Mouse (Mus musculus): ENCODE results near the gene Gapdh. TPM values are rescaled to one million over a fixed set of nuclear protein-coding genes. Genes with fewer than 3 reads are reported as not detected.

Gapdh gene
- polyA plus RNA-seq (2014; fragmentation: Nextera tagmentation; extraction: Ambion mirVana) = 1,428 and 1,660 TPM in 2 replicates

DNA sequence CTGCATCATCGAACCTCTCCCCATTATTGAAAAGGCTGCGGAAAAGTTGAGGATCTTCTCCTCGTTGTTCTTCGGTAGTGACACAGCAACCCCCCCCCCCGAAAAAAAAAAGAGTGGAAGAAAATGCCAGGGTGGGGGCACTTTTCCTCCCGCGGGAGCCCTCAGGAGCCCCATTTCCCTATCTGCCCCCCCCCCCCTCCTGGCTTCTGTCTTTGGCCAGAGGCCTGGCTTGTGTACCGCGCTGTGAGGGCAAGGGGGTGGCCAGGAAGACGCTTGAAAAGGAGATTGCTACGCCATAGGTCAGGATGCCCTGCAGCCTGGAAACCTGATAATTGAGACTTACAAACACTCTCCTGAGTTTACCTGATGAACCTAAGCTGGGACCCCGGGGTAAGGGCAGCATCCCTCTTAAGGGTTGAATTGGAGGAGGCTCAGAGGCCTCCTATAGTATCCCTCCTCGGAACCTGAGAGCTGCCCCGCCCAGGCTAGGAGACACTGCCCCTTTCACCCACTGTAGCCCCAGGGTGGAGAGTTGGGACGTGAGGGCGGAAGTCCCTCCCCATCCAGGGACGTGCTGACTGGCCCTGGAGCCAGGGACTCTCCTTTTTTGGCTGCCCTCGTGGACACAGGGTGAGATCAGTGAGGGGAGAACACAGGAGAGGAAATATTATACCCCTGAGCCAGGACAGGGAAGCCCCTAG lies at the start of gene Gapdh:
Gene Gapdh (minus strand): TSS at position 417 of the 701 bp plus-strand sequence.
- peaks cover 56% of the 10 kb centered on the region for H3K36me3 ChIP-seq (replicated peaks; ENCODE audit: control insufficient read depth, insufficient read depth)

DNA sequence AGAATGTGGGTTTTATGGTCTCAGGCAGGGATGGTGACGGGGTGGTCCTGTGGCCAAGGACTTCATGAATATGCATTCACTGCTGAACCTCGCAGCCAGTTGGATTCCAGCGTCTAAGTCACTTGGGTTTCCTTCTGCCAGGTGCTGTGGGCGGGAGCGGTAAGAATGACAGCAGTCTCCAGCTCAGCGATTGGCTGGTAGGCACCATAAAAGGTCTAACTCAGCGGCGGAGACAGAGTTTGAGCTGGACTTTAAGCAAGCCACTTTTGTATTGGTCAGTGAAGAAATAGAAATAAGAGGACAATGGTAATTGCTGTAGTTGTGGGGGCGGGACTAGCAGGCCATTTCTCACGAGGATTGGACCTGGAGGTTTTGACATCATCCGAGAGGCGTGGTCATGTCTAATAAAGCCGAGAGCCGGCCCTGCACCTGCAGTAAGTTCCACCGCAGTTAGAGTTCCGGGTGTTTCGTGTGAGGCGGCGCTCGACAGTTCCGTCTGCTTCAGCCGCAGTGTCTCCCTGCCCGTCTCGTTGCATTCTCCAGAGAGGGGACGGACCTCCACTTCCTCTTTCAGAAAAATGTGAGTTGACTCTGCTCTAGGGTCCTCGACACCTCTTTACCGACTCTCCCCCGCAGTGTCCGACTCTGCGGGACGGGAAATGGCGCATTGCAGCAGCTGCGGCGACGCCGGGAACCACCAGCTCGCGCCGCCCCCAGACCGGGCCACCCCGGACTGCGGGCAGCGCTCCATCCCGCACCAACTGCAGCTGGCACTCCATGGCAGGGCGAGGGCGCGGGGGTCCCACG lies 49.1 kb upstream of the Gapdh start, which contains the start of gene Vamp1:
Gene Vamp1 (plus strand): TSS at position 404 of the 807 bp plus-strand sequence.
- H3K4me2 ChIP-seq (replicated peaks) = peak within 1 kb of the TSS; percentile 73
- peaks cover 16% of the 10 kb centered on the region for H3K27me3 ChIP-seq (ENCODE audit: control insufficient read depth, insufficient read depth, low read length)
- H3K4me1 ChIP-seq (replicated peaks; ENCODE audit: control insufficient read depth, insufficient read depth, low read length) = peaks cover 6% of the 10 kb centered on the region
- under 1% methylated on average over 48 of the region's 48 CpGs for WGBS
- ATAC-seq (ENCODE audit: low FRiP score) (peak; percentile 97), DNase-seq (ENCODE audit: low spot score) (peak; percentile 98)
- H3K4me3 ChIP-seq (replicated peaks; ENCODE audit: low read length) = peak within 1 kb of the TSS; percentile 60
- H3K9me3 ChIP-seq (ENCODE audit: control insufficient read depth, low read length) = no peaks in the 10 kb centered on the region
- no peaks in the 10 kb centered on the region for H3K36me3 ChIP-seq (replicated peaks; ENCODE audit: control insufficient read depth, insufficient read depth)
- peak within 1 kb of the TSS; percentile 79 for H3K27ac ChIP-seq
- H3K9ac ChIP-seq = peak within 1 kb of the TSS; percentile 79

More for the DNA sequence above, at the start of gene Gapdh:
- Histone ChIP-seq H3K9me3 (ENCODE audit: control insufficient read depth, low read length) (no peaks in the 10 kb centered on the region), H3K4me3 (replicated peaks; ENCODE audit: low read length) (peak within 1 kb of the TSS; percentile 97), H3K4me1 (replicated peaks; ENCODE audit: control insufficient read depth, insufficient read depth, low read length) (peaks cover 34% of the 10 kb centered on the region), H3K27me3 (ENCODE audit: control insufficient read depth, insufficient read depth, low read length) (no peaks in the 10 kb centered on the region), H3K4me2 (replicated peaks) (peak within 1 kb of the TSS; percentile 89), H3K27ac (peak within 1 kb of the TSS; percentile 90), H3K9ac (peak within 1 kb of the TSS; percentile 98)
- under 1% methylated on average over 18 of the region's 18 CpGs for WGBS
- DNase-seq (ENCODE audit: low spot score) (peak; percentile 58), ATAC-seq (ENCODE audit: low FRiP score) (peak; percentile 9; the same call in 1 of the 2 replicates)

DNA sequence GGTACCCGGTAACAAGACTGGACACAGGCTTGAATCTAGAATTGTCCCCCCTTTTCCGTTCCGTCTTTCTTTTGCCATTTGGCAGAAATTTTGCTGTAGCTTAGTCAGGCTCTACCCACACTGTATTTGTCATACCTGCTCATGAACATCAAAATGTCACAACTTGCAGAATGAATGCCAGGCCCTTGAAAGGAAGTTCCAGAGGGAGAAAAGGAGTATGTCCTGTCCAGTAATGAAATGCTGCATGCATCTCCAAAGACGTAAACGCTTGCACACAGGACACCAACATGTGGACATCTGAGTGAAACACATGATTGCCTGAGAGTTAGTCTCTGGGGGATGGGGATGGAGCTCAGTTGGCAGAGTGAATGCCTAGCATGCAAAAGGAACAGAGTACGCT lies 47.4 kb upstream of the Gapdh start:
- Histone ChIP-seq H3K9me3 (ENCODE audit: control insufficient read depth, low read length) (no peaks in the 10 kb centered on the region), H3K36me3 (replicated peaks; ENCODE audit: control insufficient read depth, insufficient read depth) (no peaks in the 10 kb centered on the region), H3K4me3 (replicated peaks; ENCODE audit: low read length) (no peak overlapping the region), H3K4me1 (replicated peaks; ENCODE audit: control insufficient read depth, insufficient read depth, low read length) (peaks cover 6% of the 10 kb centered on the region), H3K9ac (no peak overlapping the region), H3K27ac (no peak overlapping the region), H3K27me3 (ENCODE audit: control insufficient read depth, insufficient read depth, low read length) (peaks cover 16% of the 10 kb centered on the region), H3K4me2 (replicated peaks) (no peak overlapping the region)
- DNase-seq (ENCODE audit: low spot score) (no peak), ATAC-seq (ENCODE audit: low FRiP score) (no peak)
- 80% methylated on average over 6 of the region's 6 CpGs for WGBS

DNA sequence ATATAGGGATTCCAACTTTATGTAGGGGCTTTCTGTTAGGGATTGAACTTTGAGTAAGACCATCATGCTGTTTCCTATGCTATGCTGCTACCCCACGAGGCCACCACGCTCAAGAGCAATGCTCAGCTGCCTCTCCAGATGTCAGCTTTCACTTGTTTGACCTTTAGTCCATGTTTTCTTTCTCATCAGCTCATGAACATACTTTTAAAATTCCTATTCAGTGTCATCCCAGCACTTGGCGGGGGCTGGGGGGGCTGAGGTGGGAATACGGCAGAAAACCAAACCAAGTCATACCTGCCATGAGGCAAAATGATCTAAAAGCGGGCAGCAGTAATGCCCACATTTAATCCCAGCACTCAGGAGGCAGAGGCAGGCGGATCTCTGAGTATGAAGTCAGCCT lies 46.9 kb upstream of the Gapdh start:
- Histone ChIP-seq H3K4me2 (replicated peaks) (no peak overlapping the region), H3K9ac (no peak overlapping the region), H3K27me3 (ENCODE audit: control insufficient read depth, insufficient read depth, low read length) (peaks cover 16% of the 10 kb centered on the region), H3K27ac (no peak overlapping the region), H3K9me3 (ENCODE audit: control insufficient read depth, low read length) (no peaks in the 10 kb centered on the region), H3K36me3 (replicated peaks; ENCODE audit: control insufficient read depth, insufficient read depth) (no peaks in the 10 kb centered on the region), H3K4me1 (replicated peaks; ENCODE audit: control insufficient read depth, insufficient read depth, low read length) (peaks cover 6% of the 10 kb centered on the region), H3K4me3 (replicated peaks; ENCODE audit: low read length) (no peak overlapping the region)
- DNase-seq (ENCODE audit: low spot score) (no peak), ATAC-seq (ENCODE audit: low FRiP score) (no peak)
- 78% methylated on average over 6 of the region's 6 CpGs for WGBS

DNA sequence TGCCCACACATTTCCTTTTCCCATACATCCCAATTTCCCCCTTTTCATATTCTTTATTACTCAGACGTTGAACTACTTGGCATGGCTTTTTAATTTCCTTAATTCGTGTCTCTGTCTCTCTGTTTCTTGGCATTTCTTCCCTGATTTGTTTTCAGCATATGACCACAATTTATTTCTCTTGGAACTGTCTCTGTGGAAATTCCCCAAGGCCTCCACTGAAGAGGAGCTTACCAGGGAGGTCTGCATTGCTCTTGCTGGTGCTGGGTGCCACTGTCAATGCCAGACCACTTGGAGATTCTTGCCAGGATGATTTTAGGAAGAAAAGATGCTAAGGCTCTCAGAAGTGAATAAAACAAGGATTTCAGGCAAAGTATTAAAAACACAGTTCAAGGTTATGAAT lies 46.4 kb upstream of the Gapdh start:
- WGBS = 62% methylated on average over 2 of the region's 2 CpGs
- no peaks in the 10 kb centered on the region for H3K9me3 ChIP-seq (ENCODE audit: control insufficient read depth, low read length)
- DNase-seq (ENCODE audit: low spot score) (no peak), ATAC-seq (ENCODE audit: low FRiP score) (no peak)
- H3K4me2 ChIP-seq (replicated peaks) = no peak overlapping the region
- H3K4me3 ChIP-seq (replicated peaks; ENCODE audit: low read length) = no peak overlapping the region
- no peak overlapping the region for H3K9ac ChIP-seq
- H3K4me1 ChIP-seq (replicated peaks; ENCODE audit: control insufficient read depth, insufficient read depth, low read length) = peaks cover 6% of the 10 kb centered on the region
- no peak overlapping the region for H3K27ac ChIP-seq
- H3K27me3 ChIP-seq (ENCODE audit: control insufficient read depth, insufficient read depth, low read length) = peaks cover 16% of the 10 kb centered on the region
- no peaks in the 10 kb centered on the region for H3K36me3 ChIP-seq (replicated peaks; ENCODE audit: control insufficient read depth, insufficient read depth)

DNA sequence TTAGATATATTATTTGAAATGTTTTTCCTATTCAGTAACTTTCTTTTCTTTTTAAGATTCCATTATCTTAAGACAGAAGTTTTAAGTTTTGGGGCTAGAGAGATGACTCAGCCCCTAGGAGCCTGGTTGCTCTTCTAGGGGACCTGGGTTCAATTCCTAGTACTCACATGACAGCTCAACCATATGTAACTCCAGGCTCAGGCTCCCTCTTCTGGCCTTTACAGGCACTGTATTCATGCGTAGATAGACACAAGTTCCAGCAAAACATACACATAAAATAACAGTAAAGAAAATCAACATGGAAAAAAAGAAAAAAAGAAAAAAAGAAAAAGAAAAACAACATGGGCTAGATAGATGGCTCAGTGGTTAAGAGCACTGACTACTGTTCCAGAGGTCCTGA lies 44.2 kb upstream of the Gapdh start:
- no peaks in the 10 kb centered on the region for H3K9me3 ChIP-seq (ENCODE audit: control insufficient read depth, low read length)
- no peak overlapping the region for H3K4me2 ChIP-seq (replicated peaks)
- no peaks in the 10 kb centered on the region for H3K4me1 ChIP-seq (replicated peaks; ENCODE audit: control insufficient read depth, insufficient read depth, low read length)
- H3K4me3 ChIP-seq (replicated peaks; ENCODE audit: low read length) = no peak overlapping the region
- DNase-seq (ENCODE audit: low spot score) (no peak), ATAC-seq (ENCODE audit: low FRiP score) (no peak)
- H3K9ac ChIP-seq = no peak overlapping the region
- peaks cover 16% of the 10 kb centered on the region for H3K27me3 ChIP-seq (ENCODE audit: control insufficient read depth, insufficient read depth, low read length)
- no peaks in the 10 kb centered on the region for H3K36me3 ChIP-seq (replicated peaks; ENCODE audit: control insufficient read depth, insufficient read depth)
- 87% methylated on average over 1 of the region's 1 CpGs for WGBS
- no peak overlapping the region for H3K27ac ChIP-seq

DNA sequence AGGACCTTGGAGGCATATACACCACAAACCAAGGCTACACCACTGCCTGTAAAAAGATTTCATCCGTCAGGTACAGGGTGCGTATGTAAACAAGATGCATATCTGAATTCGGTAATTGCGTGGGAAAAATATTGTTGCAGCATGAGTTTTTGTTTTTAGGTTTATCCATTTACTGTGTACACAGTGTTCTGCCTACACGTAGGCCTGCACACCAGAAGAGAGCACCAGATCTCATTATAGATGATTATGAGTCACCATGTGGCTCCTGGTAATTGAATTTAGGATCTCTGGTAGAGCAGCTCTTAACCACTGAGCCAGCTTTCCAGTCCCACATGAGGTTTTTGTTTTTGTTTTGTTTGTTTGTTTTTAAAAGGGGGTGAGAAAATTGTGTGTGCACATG lies 30.9 kb upstream of the Gapdh start:
- no peak overlapping the region for H3K4me2 ChIP-seq (replicated peaks)
- H3K27ac ChIP-seq = no peak overlapping the region
- peaks cover 21% of the 10 kb centered on the region for H3K36me3 ChIP-seq (replicated peaks; ENCODE audit: control insufficient read depth, insufficient read depth)
- peaks cover 9% of the 10 kb centered on the region for H3K4me1 ChIP-seq (replicated peaks; ENCODE audit: control insufficient read depth, insufficient read depth, low read length)
- ATAC-seq (ENCODE audit: low FRiP score) = no peak
- no peak overlapping the region for H3K9ac ChIP-seq
- 88% methylated on average over 5 of the region's 5 CpGs for WGBS
- H3K4me3 ChIP-seq (replicated peaks; ENCODE audit: low read length) = no peak overlapping the region
- no peak for DNase-seq (ENCODE audit: low spot score)
- H3K27me3 ChIP-seq (ENCODE audit: control insufficient read depth, insufficient read depth, low read length) = no peaks in the 10 kb centered on the region
- no peaks in the 10 kb centered on the region for H3K9me3 ChIP-seq (ENCODE audit: control insufficient read depth, low read length)

DNA sequence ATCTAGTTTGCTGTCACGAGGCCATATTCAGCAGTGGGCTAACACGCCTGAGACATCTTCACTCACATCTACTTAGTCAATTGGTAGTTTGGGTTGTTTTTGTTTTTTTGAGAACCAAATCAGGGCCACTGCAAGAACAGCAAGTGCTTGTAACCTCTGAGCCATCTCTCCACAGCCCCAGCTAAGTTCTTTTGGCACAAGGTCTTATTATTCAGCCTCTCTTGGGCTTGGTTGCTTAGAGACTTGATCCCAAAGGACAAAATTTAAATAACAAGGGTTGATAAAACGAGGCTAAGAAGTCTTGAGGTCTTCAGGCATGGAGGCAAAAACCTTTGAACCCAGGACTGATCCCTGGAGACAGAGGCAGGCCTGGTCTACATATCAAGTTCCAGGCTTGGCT lies 30.0 kb upstream of the Gapdh start:
- ATAC-seq (ENCODE audit: low FRiP score) (no peak), DNase-seq (ENCODE audit: low spot score) (no peak)
- 30% methylated on average over 3 of the region's 3 CpGs for WGBS
- peaks cover 9% of the 10 kb centered on the region for H3K4me1 ChIP-seq (replicated peaks; ENCODE audit: control insufficient read depth, insufficient read depth, low read length)
- no peaks in the 10 kb centered on the region for H3K27me3 ChIP-seq (ENCODE audit: control insufficient read depth, insufficient read depth, low read length)
- no peak overlapping the region for H3K4me3 ChIP-seq (replicated peaks; ENCODE audit: low read length)
- H3K9me3 ChIP-seq (ENCODE audit: control insufficient read depth, low read length) = no peaks in the 10 kb centered on the region
- H3K9ac ChIP-seq = no peak overlapping the region
- peaks cover 21% of the 10 kb centered on the region for H3K36me3 ChIP-seq (replicated peaks; ENCODE audit: control insufficient read depth, insufficient read depth)
- H3K4me2 ChIP-seq (replicated peaks) = no peak overlapping the region
- no peak overlapping the region for H3K27ac ChIP-seq

DNA sequence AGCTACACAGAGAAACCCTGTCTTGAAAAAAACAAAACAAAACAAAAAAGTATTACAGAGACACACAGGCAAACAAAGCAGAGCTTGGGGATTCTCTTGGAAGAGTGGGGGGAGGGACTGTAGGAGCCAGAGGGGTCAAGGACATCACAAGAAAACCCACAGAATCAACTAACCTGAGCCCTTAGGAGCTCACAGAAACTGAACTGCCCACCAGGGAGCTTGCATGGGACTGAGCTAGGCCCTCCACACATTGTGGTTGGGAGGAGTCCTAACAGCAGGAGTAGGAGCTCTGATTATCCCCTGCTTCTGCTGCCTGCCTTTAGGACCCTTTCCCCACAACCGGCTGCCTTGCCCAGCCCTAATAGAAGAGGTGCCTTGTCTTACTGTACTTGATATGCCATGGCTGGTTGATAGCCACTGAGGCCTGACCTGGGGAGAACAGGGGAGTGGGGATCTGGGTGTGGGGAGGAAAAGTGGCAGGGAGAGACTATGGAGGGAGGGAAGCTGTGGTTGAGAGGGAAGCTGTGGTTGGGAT lies 29.3 kb upstream of the Gapdh start:
- Histone ChIP-seq H3K36me3 (replicated peaks; ENCODE audit: control insufficient read depth, insufficient read depth) (peaks cover 21% of the 10 kb centered on the region), H3K9ac (no peak overlapping the region), H3K4me1 (replicated peaks; ENCODE audit: control insufficient read depth, insufficient read depth, low read length) (peaks cover 12% of the 10 kb centered on the region), H3K27ac (no peak overlapping the region), H3K4me2 (replicated peaks) (no peak overlapping the region), H3K9me3 (ENCODE audit: control insufficient read depth, low read length) (no peaks in the 10 kb centered on the region), H3K27me3 (ENCODE audit: control insufficient read depth, insufficient read depth, low read length) (no peaks in the 10 kb centered on the region), H3K4me3 (replicated peaks; ENCODE audit: low read length) (no peak overlapping the region)
- ATAC-seq (ENCODE audit: low FRiP score) (no peak), DNase-seq (ENCODE audit: low spot score) (no peak)
- 15% methylated on average over 1 of the region's 1 CpGs for WGBS
